In genomic region chrX:101273875-101274738, GRCm38 (mm10) we compare ENCODE assay signal across 8 mouse cellular contexts. TPM values are rescaled to one million over a fixed set of nuclear protein-coding genes. Genes with fewer than 3 reads are reported as not detected.
DNase-seq lines count a peak whose midpoint lies in the region; ATAC-seq and TF ChIP-seq lines count a peak whose summit lies in the region.

Gene Med12 (plus strand): TSS chrX:101274030.

- TF ChIP-seq CTCF in liver, embryonic 14.5 days (IDR thresholded peaks at IDR 0.05; ENCODE audit: low read depth), result no peak
- no peak for TF ChIP-seq CTCF in stomach, postnatal 0 days (IDR thresholded peaks at IDR 0.05; ENCODE audit: low read depth)

- peak; percentile 93 for ATAC-seq in CD4-positive, CD25-positive, alpha-beta regulatory T cell, adult 4 months
- ATAC-seq in heart, embryonic 15.5 days (replicated peaks; ENCODE audit: insufficient number of reproducible peaks, insufficient read depth, low FRiP score, low read depth), result peak; percentile 98
- peak; percentile 95 for ATAC-seq in liver, embryonic 14.5 days (ENCODE audit: insufficient read depth)
- ATAC-seq in neural tube, embryonic 11.5 days (ENCODE audit: insufficient read depth, low FRiP score, low TSS enrichment), result peak; percentile 97
- ATAC-seq in stomach, postnatal 0 days (ENCODE audit: low FRiP score, low TSS enrichment), result peak; percentile 98

- H3K9ac ChIP-seq in heart, embryonic 15.5 days, result peak within 1 kb of the TSS; percentile 64
- H3K9ac ChIP-seq in liver, embryonic 14.5 days (replicated peaks), result peak within 1 kb of the TSS; percentile 90
- peak within 1 kb of the TSS; percentile 69 for H3K9ac ChIP-seq in neural tube, embryonic 11.5 days (ENCODE audit: low read length)
- H3K9ac ChIP-seq in stomach, postnatal 0 days (ENCODE audit: low read length), result peak within 1 kb of the TSS; percentile 72

- H3K9me3 ChIP-seq in forebrain, embryonic 10.5 days, result no peaks in the 10 kb centered on the region
- no peaks in the 10 kb centered on the region for H3K9me3 ChIP-seq in heart, embryonic 15.5 days (replicated peaks)
- H3K9me3 ChIP-seq in liver, embryonic 14.5 days (ENCODE audit: control insufficient read depth, low read length), result no peaks in the 10 kb centered on the region
- H3K9me3 ChIP-seq in neural tube, embryonic 11.5 days (ENCODE audit: control insufficient read depth, low read length), result no peaks in the 10 kb centered on the region
- H3K9me3 ChIP-seq in stomach, postnatal 0 days (ENCODE audit: control insufficient read depth, low read length), result no peaks in the 10 kb centered on the region

- H3K36me3 ChIP-seq in forebrain, embryonic 10.5 days (replicated peaks), result peaks cover 38% of the 10 kb centered on the region
- H3K36me3 ChIP-seq in heart, embryonic 15.5 days, result peaks cover 17% of the 10 kb centered on the region
- H3K36me3 ChIP-seq in liver, embryonic 14.5 days (replicated peaks; ENCODE audit: control insufficient read depth, insufficient read depth, low read depth), result peaks cover 21% of the 10 kb centered on the region
- no peaks in the 10 kb centered on the region for H3K36me3 ChIP-seq in neural tube, embryonic 11.5 days (ENCODE audit: control insufficient read depth, insufficient read depth, low read length)
- no peaks in the 10 kb centered on the region for H3K36me3 ChIP-seq in stomach, postnatal 0 days (ENCODE audit: control insufficient read depth, insufficient read depth, low read length)

- 20% methylated on average over 54 of the region's 54 CpGs for WGBS in forebrain, embryonic 10.5 days
- 14% methylated on average over 54 of the region's 54 CpGs for WGBS in heart, embryonic 15.5 days
- WGBS in liver, embryonic 14.5 days (ENCODE audit: insufficient replicate concordance), result 15% methylated on average over 52 of the region's 54 CpGs
- WGBS in neural tube, embryonic 11.5 days, result 17% methylated on average over 49 of the region's 54 CpGs
- 14% methylated on average over 42 of the region's 54 CpGs for WGBS in stomach, postnatal 0 days

- H3K4me1 ChIP-seq in forebrain, embryonic 10.5 days, result peaks cover 16% of the 10 kb centered on the region
- 0 out of 2 replicates have a peak, but pooled peaks cover 4% of the 10 kb centered on the region for H3K4me1 ChIP-seq in heart, embryonic 15.5 days (replicated peaks)
- H3K4me1 ChIP-seq in liver, embryonic 14.5 days (replicated peaks; ENCODE audit: control insufficient read depth in 2 of 2, insufficient read depth in 2 of 2, low read length in 1 of 2), result peaks cover 0 to 13% of the 10 kb centered on the region in 2 experiments; a peak in 3 of 4 replicates
- no peaks in the 10 kb centered on the region for H3K4me1 ChIP-seq in neural tube, embryonic 11.5 days (ENCODE audit: control insufficient read depth, insufficient read depth, low read length)
- H3K4me1 ChIP-seq in stomach, postnatal 0 days (replicated peaks; ENCODE audit: control insufficient read depth, insufficient read depth), result no peaks in the 10 kb centered on the region

- peak within 1 kb of the TSS; percentile 89 for H3K27ac ChIP-seq in forebrain, embryonic 10.5 days
- peak within 1 kb of the TSS; percentile 81 for H3K27ac ChIP-seq in heart, embryonic 15.5 days
- peak within 1 kb of the TSS; percentile 62 for H3K27ac ChIP-seq in liver, embryonic 14.5 days
- 0 out of 2 replicates have a peak within 1 kb of the TSS, but pooled peaks have one; percentile 34 for H3K27ac ChIP-seq in neural tube, embryonic 11.5 days (ENCODE audit: low read depth, low read length)
- H3K27ac ChIP-seq in stomach, postnatal 0 days (replicated peaks), result peak within 1 kb of the TSS; percentile 53; the same call in 1 of the 2 replicates

- DNase-seq in c-Kit-negative CD71-positive TER-119-positive erythroid progenitor cells, embryonic 14.5 days (ENCODE audit: low read depth, low spot score), result peak; percentile 76
- peak; percentile 82 for DNase-seq in forebrain, embryonic 10.5 days (ENCODE audit: extremely low spot score, low spot score)
- peak; percentile 94 to 97 for DNase-seq in kidney, postnatal 25 days
- DNase-seq in liver, embryonic 14.5 days (ENCODE audit: low read depth in 3 of 3, low spot score in 3 of 3), result peak; percentile 85 to 86 (median 85)
- peak; percentile 90 for DNase-seq in neural tube, embryonic 11.5 days (ENCODE audit: low spot score)
- DNase-seq in stomach, postnatal 0 days (ENCODE audit: low spot score), result peak; percentile 92

- peak within 1 kb of the TSS; percentile 59 for H3K4me2 ChIP-seq in heart, embryonic 15.5 days
- H3K4me2 ChIP-seq in liver, embryonic 14.5 days (ENCODE audit: low read depth), result peak within 1 kb of the TSS; percentile 71
- H3K4me2 ChIP-seq in neural tube, embryonic 11.5 days (ENCODE audit: low read depth), result peak within 1 kb of the TSS; percentile 46
- H3K4me2 ChIP-seq in stomach, postnatal 0 days (replicated peaks; ENCODE audit: low read depth), result peak within 1 kb of the TSS; percentile 51

- peak within 1 kb of the TSS; percentile 63 for H3K4me3 ChIP-seq in forebrain, embryonic 10.5 days
- H3K4me3 ChIP-seq in heart, embryonic 15.5 days, result peak within 1 kb of the TSS; percentile 66
- H3K4me3 ChIP-seq in liver, embryonic 14.5 days (ENCODE audit: insufficient read depth in 1 of 2, low read depth in 2 of 2, low read length in 2 of 2), result peak within 1 kb of the TSS; percentile 72 to 92
- H3K4me3 ChIP-seq in neural tube, embryonic 11.5 days (ENCODE audit: low read depth, low read length), result peak within 1 kb of the TSS; percentile 48
- peak within 1 kb of the TSS; percentile 58 for H3K4me3 ChIP-seq in stomach, postnatal 0 days (ENCODE audit: low read depth, low read length)

- H3K27me3 ChIP-seq in forebrain, embryonic 10.5 days (ENCODE audit: poor library complexity, severe bottlenecking), result peaks cover 62% of the 10 kb centered on the region
- no peaks in the 10 kb centered on the region for H3K27me3 ChIP-seq in heart, embryonic 15.5 days
- no peaks in the 10 kb centered on the region for H3K27me3 ChIP-seq in liver, embryonic 14.5 days (ENCODE audit: control insufficient read depth, insufficient read depth, low read length)
- H3K27me3 ChIP-seq in neural tube, embryonic 11.5 days (ENCODE audit: control insufficient read depth, insufficient read depth, low read length), result no peaks in the 10 kb centered on the region
- H3K27me3 ChIP-seq in stomach, postnatal 0 days (ENCODE audit: control insufficient read depth, insufficient read depth, low read length), result no peaks in the 10 kb centered on the region

- no peak for TF ChIP-seq EP300 in liver, embryonic 14.5 days (IDR thresholded peaks at IDR 0.05; ENCODE audit: low read depth)
- TF ChIP-seq EP300 in stomach, postnatal 0 days (optimal IDR thresholded peaks at IDR 0.05), result no peak

RNA-seq across cellular contexts. Expression of gene Med12, which starts in this region (rescaled TPM):
- 10 to 100 TPM; 72.2 to 98.1 TPM for polyA plus RNA-seq in CD4-positive, CD25-positive, alpha-beta regulatory T cell, adult 4 months (2017; shearing (Covaris generic))
- 33.8 and 38.6 TPM in 2 replicates for polyA plus RNA-seq in forebrain, embryonic 10.5 days (2016; fragmentation: Nextera tagmentation; extraction: Ambion mirVana)
- polyA plus RNA-seq in heart, embryonic 15.5 days (2015; fragmentation: Nextera tagmentation; extraction: Ambion mirVana), result 17.0 and 24.2 TPM in 2 replicates
- 34.3 and 37.8 TPM in 2 replicates for polyA plus RNA-seq in liver, embryonic 14.5 days (2012; rRNA removed)
- polyA plus RNA-seq in liver, embryonic 14.5 days (2014; fragmentation: Nextera tagmentation; extraction: Ambion mirVana), result 21.9 and 27.5 TPM in 2 replicates
- polyA plus RNA-seq in neural tube, embryonic 11.5 days (2014; fragmentation: Nextera tagmentation; extraction: Ambion mirVana), result 37.1 and 41.2 TPM in 2 replicates
- 10.1 and 11.7 TPM in 2 replicates for polyA plus RNA-seq in stomach, postnatal 0 days (2015; fragmentation: Nextera tagmentation; extraction: Ambion mirVana)

Comparison
In these comparisons a context has a peak if more than half of its experiments do, and no peak if none do; other contexts are left out.
1. Peak in every context shown above with its lines: DNase-seq, ATAC-seq, H3K4me3 ChIP-seq and H3K27ac ChIP-seq.
2. H3K27ac ChIP-seq: peak in every context shown above with its lines; median percentile 89 in forebrain, embryonic 10.5 days; 81 in heart, embryonic 15.5 days; 62 in liver, embryonic 14.5 days; 53 in stomach, postnatal 0 days; 34 in neural tube, embryonic 11.5 days.